Mouse (Mus musculus) cortical plate, adult 2 months (tissue): Measurements from ENCODE around the gene Cdca4.

Source experiments
- CTCF ChIP-seq: fragments of 200-500 bp; IDR thresholded peaks from 2 replicates; pipeline ENCODE4 v1.5.1; 2011; ENCODE audit warnings: mild to moderate bottlenecking, control low read depth, low read length; ENCODE audit not compliant: insufficient read depth; ENCODE audit errors: extremely low read depth
- POLR2A ChIP-seq: fragments of 200-500 bp; IDR thresholded peaks from 2 replicates; pipeline ENCODE4 v1.6.1; 2011; ENCODE audit warnings: mild to moderate bottlenecking, low read length, control low read depth; ENCODE audit not compliant: insufficient read depth; ENCODE audit errors: extremely low read depth

- TF ChIP-seq CTCF (no peak), POLR2A (no peak)
Observed at GRCm38 (mm10) chr12:112851116-112851515, 21.9 kb upstream of the Cdca4 start.
